Mouse (Mus musculus): ENCODE measurements around the gene Ms4a7. TPM values are rescaled to one million over a fixed set of nuclear protein-coding genes. Genes with fewer than 3 reads are reported as not detected.
"Not testable (repeated sequence)": the region's sequence is repeated elsewhere in the genome, so short reads cannot be mapped to it uniquely, and the experiment has no call there.

Ms4a7 gene
- total RNA-seq (2021): 1 to 10 TPM in 1 of 2 experiments, under 1 TPM in 1; 0.79 to 2.9 TPM
- long read RNA-seq, experiment 1, partial matches to known transcripts: 0 of 1 reads
- long read RNA-seq, experiment 1, other reads (novel, unspliced or antisense): 0 of 1 reads
- long read RNA-seq, experiment 2: 0 reads

DNA sequence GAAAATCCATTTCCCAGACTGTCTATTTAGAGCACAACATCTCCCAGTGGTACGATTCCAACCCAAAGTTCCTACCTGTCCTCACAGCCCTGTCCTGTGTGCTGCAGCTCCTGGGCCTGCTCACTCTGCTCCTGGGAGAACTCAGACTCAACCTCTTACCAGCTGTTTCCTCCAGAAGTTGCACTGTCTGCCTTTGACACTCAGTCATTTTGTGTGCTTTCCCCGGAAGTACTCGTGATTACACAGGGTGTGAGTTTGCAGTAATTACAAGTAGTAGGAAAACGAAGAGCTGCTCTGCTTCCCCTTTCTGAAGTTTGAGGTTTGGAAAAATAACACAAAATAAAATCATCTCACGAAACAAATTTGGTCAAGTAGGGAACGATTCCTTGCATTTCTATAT is at the start of gene Ms4a7:
Gene Ms4a7, minus strand, starts transcription at position 215 of the 400 bp plus-strand sequence.
- no peak for DNase-seq

- no peak for DNase-seq
Measured at GRCm38 (mm10) chr19:11376399-11376798, 40.5 kb upstream of the Ms4a7 start.

DNA sequence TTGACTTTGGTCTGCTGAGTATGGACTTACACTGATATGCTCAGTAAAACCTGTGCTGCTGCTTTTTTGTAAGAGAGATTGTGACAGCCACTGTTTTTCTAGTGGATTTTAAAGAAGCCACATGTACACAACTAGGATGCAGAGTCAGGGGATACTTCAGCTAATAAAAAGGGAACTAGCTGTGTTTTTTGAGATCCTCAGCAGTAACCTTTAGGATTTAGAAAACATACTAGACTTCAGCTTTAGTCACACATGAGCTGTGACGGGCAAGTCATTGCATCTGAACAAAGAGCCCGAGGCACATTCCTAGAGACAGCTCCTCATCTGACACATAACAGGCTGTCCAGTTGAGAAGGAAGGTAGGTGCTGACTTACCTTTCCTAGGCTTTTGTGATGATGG is 39.3 kb upstream of the Ms4a7 start, which contains the start of gene Ms4a4a:
Gene Ms4a4a, plus strand, starts transcription at position 251 of the 400 bp plus-strand sequence.
- no peak for DNase-seq

GRCm38 (mm10) chr19:11371181-11371580 is 35.2 kb upstream of the Ms4a7 start:
- no peak for DNase-seq

GRCm38 (mm10) chr19:11368310-11368709 is 32.4 kb upstream of the Ms4a7 start:
- no peak for DNase-seq

DNA sequence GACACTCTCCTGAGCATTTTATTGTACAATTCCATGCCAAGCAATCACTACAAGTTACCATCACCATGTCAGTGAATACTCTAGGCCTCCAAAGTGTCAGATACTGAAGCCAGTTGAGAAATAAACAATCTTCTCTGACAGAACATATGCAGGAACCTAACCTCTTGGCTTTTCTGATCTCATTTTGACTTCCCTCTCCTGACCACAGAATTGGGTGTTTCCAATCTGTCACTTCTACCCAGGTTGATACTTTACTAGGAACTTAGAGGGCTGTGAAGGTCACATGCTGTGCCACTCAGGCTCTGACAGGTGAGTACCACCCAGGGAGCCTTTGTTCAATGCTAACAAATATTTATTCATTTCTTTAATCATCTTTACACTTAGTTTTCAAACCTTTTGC is 26.1 kb upstream of the Ms4a7 start:
- no peak for DNase-seq

- no peak for DNase-seq
Measured at GRCm38 (mm10) chr19:11360106-11360505, 24.2 kb upstream of the Ms4a7 start.

- no peak for DNase-seq
Measured at GRCm38 (mm10) chr19:11355730-11356129, 19.8 kb upstream of the Ms4a7 start.

- DNase-seq: no peak
Measured at GRCm38 (mm10) chr19:11351878-11352277, 15.9 kb upstream of the Ms4a7 start.

DNA sequence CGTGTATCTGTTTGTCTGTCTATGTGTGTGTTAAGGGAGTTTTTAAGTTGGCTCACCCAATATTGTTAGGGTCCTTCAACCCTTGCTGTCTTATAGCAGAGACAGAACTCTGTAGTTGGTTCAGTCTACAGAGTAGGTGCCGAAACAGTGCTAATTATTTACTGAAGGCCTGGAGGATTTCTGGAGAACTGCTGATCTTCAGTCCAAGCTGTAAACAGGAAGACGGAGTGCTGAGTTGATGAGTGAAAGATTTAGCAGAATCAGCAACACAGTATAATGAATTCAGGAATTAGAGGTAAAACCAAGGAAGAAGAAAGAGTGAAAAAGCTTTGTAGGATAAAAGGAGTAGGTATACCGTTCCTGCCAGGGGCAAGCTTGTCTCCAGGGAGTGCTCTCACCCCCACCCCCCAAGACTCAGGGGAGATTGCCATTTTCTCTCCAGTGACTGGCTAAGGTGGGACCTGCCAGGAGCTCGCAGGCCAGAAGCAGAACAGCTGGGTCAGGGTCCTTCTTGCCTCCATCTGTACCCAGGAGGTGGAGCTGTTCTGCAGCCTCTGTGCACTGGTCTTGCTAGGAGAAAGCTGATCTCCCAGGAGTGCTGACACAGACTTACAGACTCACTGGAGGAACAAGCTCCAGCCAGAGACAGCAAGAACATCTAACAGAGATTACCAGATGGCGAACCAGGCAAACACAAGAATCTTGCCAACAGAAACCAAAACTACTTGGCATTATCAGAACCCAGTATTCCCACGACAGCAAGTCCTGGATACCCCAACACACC is 13.9 kb upstream of the Ms4a7 start:
- DNase-seq: no peak

GRCm38 (mm10) chr19:11343992-11344391 is 8.0 kb upstream of the Ms4a7 start:
- DNase-seq: no peak

- no peak for DNase-seq
Measured at GRCm38 (mm10) chr19:11343147-11343546, 7.2 kb upstream of the Ms4a7 start.

DNA sequence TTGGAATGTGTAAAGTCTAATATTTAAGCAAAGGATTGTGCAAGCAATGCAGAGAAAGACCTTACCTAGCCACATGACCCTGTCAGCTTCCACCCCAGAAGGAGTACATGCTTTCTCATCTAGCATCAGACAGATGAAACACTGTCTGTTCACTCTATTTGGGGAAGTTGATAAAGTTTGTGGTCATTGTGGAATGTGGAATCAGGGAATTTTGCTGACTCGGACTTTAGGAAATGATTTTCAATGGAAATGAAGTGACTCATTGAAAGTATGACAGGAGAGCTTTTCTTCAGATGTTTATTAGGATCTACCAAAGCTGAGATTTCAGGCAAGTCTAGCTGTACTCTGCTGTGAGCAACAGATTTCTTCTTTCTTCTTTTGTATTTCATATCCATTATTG is 14.8 kb downstream of the Ms4a7 start:
- no peak for DNase-seq

- DNase-seq: no peak
Measured at GRCm38 (mm10) chr19:11316786-11317185, 19.2 kb downstream of the Ms4a7 start.

GRCm38 (mm10) chr19:11314354-11314753 is 21.6 kb downstream of the Ms4a7 start, which contains the start of gene Ms4a14:
Gene Ms4a14 (minus strand): TSS chr19:11314454.
- no peak for DNase-seq

- no peak for DNase-seq
Measured at GRCm38 (mm10) chr19:11308888-11309287, 27.1 kb downstream of the Ms4a7 start.

DNA sequence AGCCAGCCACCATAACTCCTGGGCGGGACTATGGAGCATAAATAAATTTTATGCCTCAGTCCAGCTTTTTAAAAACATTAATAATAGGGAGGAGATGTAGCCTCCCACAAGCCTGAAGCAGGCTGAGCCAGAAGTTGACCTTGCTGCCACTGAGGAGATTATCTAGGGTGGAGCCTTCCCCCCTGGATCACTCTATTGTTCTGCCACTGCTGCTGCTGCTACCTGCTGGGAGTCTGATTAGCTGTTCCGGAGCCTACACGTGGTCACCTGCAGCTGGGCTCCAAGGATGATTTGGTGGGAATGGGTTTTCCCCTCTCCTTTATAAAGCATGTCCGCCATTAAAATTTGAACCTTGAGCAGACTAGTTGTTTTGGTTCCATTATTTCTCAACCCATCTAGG is 36.4 kb downstream of the Ms4a7 start:
- DNase-seq: not testable (repeated sequence)

GRCm38 (mm10) chr19:11298939-11299338 is 37.0 kb downstream of the Ms4a7 start:
- no peak for DNase-seq

- not testable (repeated sequence) for DNase-seq
Measured at GRCm38 (mm10) chr19:11293616-11294015, 42.3 kb downstream of the Ms4a7 start.

DNA sequence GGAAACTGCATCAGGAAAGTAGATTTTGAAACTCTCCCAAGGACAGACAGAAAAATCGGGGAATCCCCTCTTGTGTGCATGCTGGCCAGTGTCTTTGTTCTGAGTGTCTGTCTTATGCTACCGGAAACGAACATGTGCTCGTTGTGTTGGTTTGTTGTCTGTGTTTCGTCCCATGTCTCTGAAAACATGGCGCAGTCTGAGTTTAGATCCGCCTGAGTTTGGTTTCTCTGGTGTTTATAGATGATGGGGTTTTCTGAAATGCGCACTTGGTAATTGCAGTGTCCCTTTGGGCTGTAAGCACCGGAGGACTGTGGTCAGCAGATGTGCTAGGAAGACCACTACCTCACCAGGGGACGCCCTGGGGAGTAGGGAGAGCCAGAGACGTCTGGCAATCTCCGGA is 43.0 kb downstream of the Ms4a7 start:
- DNase-seq: peak in 1 of 2 experiments; percentile 5

DNA sequence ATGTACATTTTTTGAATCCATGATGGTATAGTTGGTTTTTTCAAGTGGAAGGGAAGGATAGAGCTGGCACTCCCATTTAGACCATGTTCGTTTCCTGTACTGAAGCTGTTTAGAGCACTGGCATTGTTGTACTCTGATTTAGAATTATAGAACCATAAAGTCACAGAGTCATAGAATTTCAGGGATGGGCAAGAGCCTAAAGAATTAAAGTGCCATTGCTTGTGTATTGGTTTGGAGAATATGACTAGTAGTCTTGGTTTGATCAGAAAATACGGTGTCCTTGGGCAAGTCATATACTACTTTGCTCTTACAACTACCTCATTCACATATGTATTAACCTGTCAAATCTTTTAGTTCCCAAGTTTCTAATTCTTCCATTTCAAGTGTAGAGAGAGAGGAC is 52.2 kb downstream of the Ms4a7 start, which contains the start of gene Ms4a5:
Gene Ms4a5, minus strand, starts transcription at position 101 of the 400 bp plus-strand sequence.
- no peak for DNase-seq

DNA sequence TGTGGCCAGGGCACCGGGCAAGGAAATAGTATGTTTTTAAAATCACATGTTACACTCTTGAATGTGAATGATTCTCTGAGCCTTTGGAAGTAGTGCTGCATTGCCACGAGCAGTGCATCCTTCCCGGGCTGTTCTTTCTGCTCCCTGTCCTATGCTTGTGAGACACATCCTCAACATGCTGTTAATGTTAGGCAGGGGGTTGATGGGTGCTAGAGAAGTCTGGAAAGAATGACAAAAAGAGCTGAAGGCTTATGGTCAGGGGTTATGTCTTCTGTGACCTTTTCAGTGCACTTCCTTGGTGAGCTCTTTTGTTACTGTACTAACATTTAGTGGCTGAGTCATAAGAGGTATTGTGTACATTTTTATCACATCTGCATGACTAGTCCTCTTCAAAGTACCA is 55.7 kb downstream of the Ms4a7 start:
- DNase-seq: no peak

- DNase-seq: no peak
Measured at GRCm38 (mm10) chr19:11276431-11276830, 59.5 kb downstream of the Ms4a7 start.
